Mouse (Mus musculus): ENCODE data around the gene Stmnd1. TPM values are rescaled to one million over a fixed set of nuclear protein-coding genes. Genes with fewer than 3 reads are reported as not detected.
"Not testable (repeated sequence)": the region's sequence is repeated elsewhere in the genome, so short reads cannot be mapped to it uniquely, and the experiment has no call there.

Gene Stmnd1
- polyA plus RNA-seq, 1 experiment: not detected

DNA sequence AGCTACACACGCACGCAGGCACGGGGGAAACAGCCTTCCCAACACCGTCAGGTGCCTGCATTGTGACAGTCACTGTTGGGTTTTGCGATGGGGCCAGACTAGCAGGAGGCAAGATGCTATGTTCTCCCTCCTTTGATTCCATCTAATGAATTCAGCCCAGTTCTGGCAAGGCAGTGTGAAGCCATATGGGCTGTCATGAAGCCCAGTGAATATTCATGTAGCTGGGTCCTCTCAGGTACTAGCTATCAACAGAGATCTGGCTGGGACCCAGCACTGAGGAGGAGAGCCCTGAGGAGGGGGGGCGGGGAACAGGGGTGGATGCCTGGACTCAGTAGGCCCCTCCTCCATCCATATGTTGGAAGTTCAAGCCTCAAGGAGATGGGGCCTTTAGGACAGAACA, 61.5 kb downstream of the Stmnd1 start:
- no peak for TF ChIP-seq FLI1 (IDR thresholded peaks at IDR 0.05; ENCODE audit: low read length)
- TF ChIP-seq GATA1 (IDR thresholded peaks at IDR 0.05; ENCODE audit: borderline replicate concordance, low read length): no peak
- peaks cover 17% of the 10 kb centered on the region for H3K9me3 ChIP-seq

DNA sequence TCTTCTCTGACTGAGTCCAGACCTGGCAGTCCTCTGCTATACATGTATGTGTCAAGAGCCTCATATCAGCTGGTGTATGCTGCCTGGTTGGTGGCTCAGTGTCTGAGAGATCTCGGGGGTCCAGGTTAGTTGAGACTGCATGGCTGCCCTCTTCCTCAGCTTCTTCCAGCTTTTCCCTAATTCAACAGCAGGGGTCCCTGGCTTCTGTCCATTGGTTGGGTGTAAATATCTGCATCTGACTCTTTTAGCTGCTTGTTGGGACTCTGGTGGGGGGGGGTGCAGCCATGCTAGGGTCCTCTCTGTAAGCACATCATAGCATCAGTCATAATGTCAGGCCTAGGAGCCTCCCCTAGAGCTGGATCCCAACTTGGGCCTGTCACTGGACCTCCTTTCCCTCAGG, 62.8 kb downstream of the Stmnd1 start:
- not testable (repeated sequence) for H3K36me3 ChIP-seq (replicated peaks; ENCODE audit: low read length)

More for the DNA sequence above, 61.5 kb downstream of the Stmnd1 start:
- Histone ChIP-seq H3K27me3 (replicated peaks) (no peaks in the 10 kb centered on the region), H3K4me3 (replicated peaks) (no peak overlapping the region), H3K4me1 (peaks cover 18% of the 10 kb centered on the region), H3K36me3 (replicated peaks; ENCODE audit: low read length) (no peaks in the 10 kb centered on the region)

GRCm38 (mm10) chr13:46337791-46338190, 64.3 kb downstream of the Stmnd1 start:
- peaks cover 34% of the 10 kb centered on the region for H3K4me1 ChIP-seq
- TF ChIP-seq GATA1 (IDR thresholded peaks at IDR 0.05; ENCODE audit: borderline replicate concordance, low read length) (no peak), FLI1 (IDR thresholded peaks at IDR 0.05; ENCODE audit: low read length) (no peak)
- no peak overlapping the region for H3K4me3 ChIP-seq (replicated peaks)

More for the DNA sequence above, 62.8 kb downstream of the Stmnd1 start:
- not testable (repeated sequence) for H3K27me3 ChIP-seq (replicated peaks); H3K4me3 ChIP-seq (replicated peaks)
- peaks cover 17% of the 10 kb centered on the region for H3K9me3 ChIP-seq
- peaks cover 31% of the 10 kb centered on the region for H3K4me1 ChIP-seq

GRCm38 (mm10) chr13:46339954-46340353, 66.4 kb downstream of the Stmnd1 start:
- Histone ChIP-seq H3K9me3 (no peaks in the 10 kb centered on the region), H3K4me1 (peaks cover 38% of the 10 kb centered on the region)
- TF ChIP-seq GATA1 (IDR thresholded peaks at IDR 0.05; ENCODE audit: borderline replicate concordance, low read length) (no peak), FLI1 (IDR thresholded peaks at IDR 0.05; ENCODE audit: low read length) (0 out of 2 replicates have a peak, but pooled peaks have one; percentile 28)

More at GRCm38 (mm10) chr13:46337791-46338190, 64.3 kb downstream of the Stmnd1 start:
- Histone ChIP-seq H3K9me3 (peaks cover 6% of the 10 kb centered on the region), H3K27me3 (replicated peaks) (no peaks in the 10 kb centered on the region), H3K36me3 (replicated peaks; ENCODE audit: low read length) (no peaks in the 10 kb centered on the region)

DNA sequence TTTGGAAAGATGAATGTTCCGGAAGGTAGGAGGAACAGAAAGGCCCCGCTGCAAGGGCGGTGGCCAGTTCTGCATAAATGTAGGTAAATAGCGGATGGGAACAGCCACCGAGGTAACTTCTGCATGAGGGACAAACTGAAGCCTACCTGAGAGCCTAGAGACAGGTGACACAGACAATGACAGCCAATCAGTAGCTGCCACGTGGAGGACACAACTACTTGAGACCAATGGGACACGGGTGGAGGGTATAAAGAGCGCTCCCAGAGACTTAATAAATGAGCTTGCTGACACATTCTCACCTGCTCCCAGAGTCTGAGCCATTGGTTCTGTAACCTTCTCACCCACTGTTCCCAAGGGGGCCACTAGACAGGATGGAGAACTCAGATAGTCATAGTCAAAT, 67.1 kb downstream of the Stmnd1 start:
- Histone ChIP-seq H3K4me1 (peaks cover 38% of the 10 kb centered on the region), H3K27me3 (replicated peaks) (no peaks in the 10 kb centered on the region), H3K36me3 (replicated peaks; ENCODE audit: low read length) (no peaks in the 10 kb centered on the region), H3K4me3 (replicated peaks) (peak overlapping the region; percentile 4), H3K9me3 (no peaks in the 10 kb centered on the region)
- TF ChIP-seq GATA1 (IDR thresholded peaks at IDR 0.05; ENCODE audit: borderline replicate concordance, low read length) (no peak), FLI1 (IDR thresholded peaks at IDR 0.05; ENCODE audit: low read length) (no peak)

More at GRCm38 (mm10) chr13:46339954-46340353, 66.4 kb downstream of the Stmnd1 start:
- peak overlapping the region; percentile 81 for H3K4me3 ChIP-seq (replicated peaks)
- H3K27me3 ChIP-seq (replicated peaks): no peaks in the 10 kb centered on the region
- H3K36me3 ChIP-seq (replicated peaks; ENCODE audit: low read length): no peaks in the 10 kb centered on the region

DNA sequence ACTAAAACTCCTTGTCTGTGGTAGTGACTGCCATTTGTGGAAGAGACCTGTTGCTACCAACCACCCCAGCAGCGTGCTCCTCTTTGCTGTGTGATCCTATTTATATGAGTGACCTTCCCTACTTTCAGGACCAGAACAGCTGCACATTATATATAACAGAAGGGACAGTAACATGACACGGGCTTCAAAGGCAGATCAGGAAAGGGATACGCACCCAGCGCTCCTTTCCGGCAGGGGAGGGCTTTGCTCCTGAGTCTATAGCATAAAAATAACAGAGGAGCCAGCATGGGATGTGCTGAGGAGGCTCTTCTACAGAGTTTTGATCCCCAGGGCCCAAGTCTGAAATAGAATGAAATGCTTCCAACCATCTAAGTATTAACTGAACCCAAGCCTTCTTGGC, 67.9 kb downstream of the Stmnd1 start:
- Histone ChIP-seq H3K4me1 (peaks cover 45% of the 10 kb centered on the region), H3K36me3 (replicated peaks; ENCODE audit: low read length) (no peaks in the 10 kb centered on the region), H3K27me3 (replicated peaks) (no peaks in the 10 kb centered on the region), H3K4me3 (replicated peaks) (no peak overlapping the region), H3K9me3 (no peaks in the 10 kb centered on the region)
- TF ChIP-seq FLI1 (IDR thresholded peaks at IDR 0.05; ENCODE audit: low read length) (no peak), GATA1 (IDR thresholded peaks at IDR 0.05; ENCODE audit: borderline replicate concordance, low read length) (no peak)

GRCm38 (mm10) chr13:46343226-46343625, 69.7 kb downstream of the Stmnd1 start:
- Histone ChIP-seq H3K4me3 (replicated peaks) (no peak overlapping the region), H3K36me3 (replicated peaks; ENCODE audit: low read length) (no peaks in the 10 kb centered on the region), H3K27me3 (replicated peaks) (no peaks in the 10 kb centered on the region), H3K4me1 (peaks cover 45% of the 10 kb centered on the region), H3K9me3 (no peaks in the 10 kb centered on the region)
- no peak for TF ChIP-seq GATA1 (IDR thresholded peaks at IDR 0.05; ENCODE audit: borderline replicate concordance, low read length)
- no peak for TF ChIP-seq FLI1 (IDR thresholded peaks at IDR 0.05; ENCODE audit: low read length)

- Histone ChIP-seq H3K36me3 (replicated peaks; ENCODE audit: low read length) (no peaks in the 10 kb centered on the region), H3K4me3 (replicated peaks) (no peak overlapping the region), H3K9me3 (no peaks in the 10 kb centered on the region), H3K4me1 (peaks cover 17% of the 10 kb centered on the region), H3K27me3 (replicated peaks) (no peaks in the 10 kb centered on the region)
- TF ChIP-seq GATA1 (IDR thresholded peaks at IDR 0.05; ENCODE audit: borderline replicate concordance, low read length): no peak
- no peak for TF ChIP-seq FLI1 (IDR thresholded peaks at IDR 0.05; ENCODE audit: low read length)
Observed at GRCm38 (mm10) chr13:46346830-46347512, 73.5 kb downstream of the Stmnd1 start.

- no peaks in the 10 kb centered on the region for H3K36me3 ChIP-seq (replicated peaks; ENCODE audit: low read length)
- peaks cover 13% of the 10 kb centered on the region for H3K4me1 ChIP-seq
- H3K27me3 ChIP-seq (replicated peaks): no peaks in the 10 kb centered on the region
- no peak overlapping the region for H3K4me3 ChIP-seq (replicated peaks)
- H3K9me3 ChIP-seq: no peaks in the 10 kb centered on the region
- TF ChIP-seq FLI1 (IDR thresholded peaks at IDR 0.05; ENCODE audit: low read length): no peak
- no peak for TF ChIP-seq GATA1 (IDR thresholded peaks at IDR 0.05; ENCODE audit: borderline replicate concordance, low read length)
Observed at GRCm38 (mm10) chr13:46349664-46350063, 76.1 kb downstream of the Stmnd1 start.

Other genes starting within 250 kb of the Stmnd1 start
- gene Rbm24, start 144.7 kb downstream of the Stmnd1 start, polyA plus RNA-seq (2012; ENCODE audit: insufficient read depth, low replicate concordance): not detected in 2 replicates
- 1.5 TPM in 1 of 2 replicates, not detected in the other for gene Cap2, start 228.1 kb downstream of the Stmnd1 start, polyA plus RNA-seq (2012; ENCODE audit: insufficient read depth, low replicate concordance)

Data from megakaryocyte, embryonic 14.5 days (primary cell).